Comparison of ENCODE assay signal across 10 mouse cellular contexts in genomic region chr9:58440100-58440499, GRCm38 (mm10). TPM values are rescaled to one million over a fixed set of nuclear protein-coding genes. Genes with fewer than 3 reads are reported as not detected.
DNase-seq lines count a peak whose midpoint lies in the region; ATAC-seq and TF ChIP-seq lines count a peak whose summit lies in the region.
"Had no signal": no experiment of that assay in that cellular context is flagged by ENCODE, and none has a peak within 500 bp of the region (broad histone marks: within the 10 kb centered on the region; RNA-seq: fewer than 3 reads in every experiment).

No protein-coding gene starts in this region.

- no peak overlapping the region for H3K4me3 ChIP-seq in layer of hippocampus, adult 2 months
- H3K4me3 ChIP-seq in hindbrain, postnatal 0 days (ENCODE audit: low read length), result no peak overlapping the region
- H3K4me3 ChIP-seq in kidney, embryonic 16.5 days (ENCODE audit: low read length), result no peak overlapping the region

- WGBS in hindbrain, postnatal 0 days, result 21% methylated on average over 6 of the region's 6 CpGs
- 74% methylated on average over 6 of the region's 6 CpGs for WGBS in kidney, embryonic 16.5 days

- no peak overlapping the region for H3K4me2 ChIP-seq in hindbrain, postnatal 0 days (ENCODE audit: low read depth, low read length)
- H3K4me2 ChIP-seq in kidney, embryonic 16.5 days (replicated peaks; ENCODE audit: low read depth, low read length), result no peak overlapping the region

- no peaks in the 10 kb centered on the region for H3K9me3 ChIP-seq in hindbrain, postnatal 0 days (ENCODE audit: low read length)
- no peaks in the 10 kb centered on the region for H3K9me3 ChIP-seq in kidney, embryonic 16.5 days (ENCODE audit: low read length)

- no peaks in the 10 kb centered on the region for H3K36me3 ChIP-seq in hindbrain, postnatal 0 days (ENCODE audit: insufficient read depth, low read length)
- H3K36me3 ChIP-seq in kidney, embryonic 16.5 days (ENCODE audit: insufficient read depth, low read length), result no peaks in the 10 kb centered on the region

- peak; percentile 83 for ATAC-seq in hindbrain, postnatal 0 days
- ATAC-seq in kidney, embryonic 16.5 days (ENCODE audit: low FRiP score, low TSS enrichment), result no peak; the same call in 1 of the 2 replicates

- H3K4me1 ChIP-seq in hindbrain, postnatal 0 days (ENCODE audit: insufficient read depth, low read length), result peaks cover 43% of the 10 kb centered on the region
- H3K4me1 ChIP-seq in kidney, embryonic 16.5 days (ENCODE audit: insufficient read depth, low read length), result peaks cover 4% of the 10 kb centered on the region

- no peak overlapping the region for H3K9ac ChIP-seq in hindbrain, postnatal 0 days (replicated peaks; ENCODE audit: low read length)
- no peak overlapping the region for H3K9ac ChIP-seq in kidney, embryonic 16.5 days (replicated peaks; ENCODE audit: low read length)

- H3K27me3 ChIP-seq in hindbrain, postnatal 0 days (ENCODE audit: insufficient read depth, low read length), result no peaks in the 10 kb centered on the region
- H3K27me3 ChIP-seq in kidney, embryonic 16.5 days (ENCODE audit: insufficient read depth, low read length), result no peaks in the 10 kb centered on the region

- peak; percentile 33 to 34 for DNase-seq in layer of hippocampus, adult 2 months (ENCODE audit: low spot score in 2 of 2)
- DNase-seq in layer of hippocampus, postnatal 25 days (ENCODE audit: extremely low spot score in 1 of 2, low spot score in 1 of 2), result no peak
- DNase-seq in adrenal gland, postnatal 25 days, result peak; percentile 50
- DNase-seq in frontal cortex, postnatal 10 days (ENCODE audit: low spot score in 2 of 2), result peak; percentile 35 to 39
- DNase-seq in hindbrain, postnatal 0 days (ENCODE audit: low spot score), result peak; percentile 79
- DNase-seq in T-cell, adult 2 months (ENCODE audit: low spot score), result no peak
- DNase-seq in urinary bladder, adult 18-20 months (ENCODE audit: low spot score in 2 of 2), result no peak

- no peak for TF ChIP-seq CTCF in layer of hippocampus, adult 2 months (conservative IDR thresholded peaks at IDR 0.05)
- TF ChIP-seq CTCF in hindbrain, postnatal 0 days (IDR thresholded peaks at IDR 0.05; ENCODE audit: low read depth), result no peak

- H3K27ac ChIP-seq in layer of hippocampus, adult 2 months, result peak overlapping the region; percentile 84
- H3K27ac ChIP-seq in hindbrain, postnatal 0 days, result peak overlapping the region; percentile 69
- no peak overlapping the region for H3K27ac ChIP-seq in kidney, embryonic 16.5 days (ENCODE audit: low read length)
- H3K27ac ChIP-seq: macrophage had no signal

RNA-seq across cellular contexts. Expression of gene Insyn1, which starts 48.3 kb away (rescaled TPM):
- 100 to 1,000 TPM; 236 to 254 TPM for total RNA-seq in layer of hippocampus, adult 2 months (2021)
- 100 to 1,000 TPM; 230 to 247 TPM for total RNA-seq in layer of hippocampus, postnatal 25 days (2021)
- total RNA-seq in adrenal gland, postnatal 25 days (2021), result 8.0 and 10.2 TPM in 2 replicates
- 106 and 127 TPM in 2 replicates for total RNA-seq in hindbrain, postnatal 0 days (2014; rRNA removed)
- polyA plus RNA-seq in hindbrain, postnatal 0 days (2015; fragmentation: Nextera tagmentation; extraction: Ambion mirVana), result 7.4 and 8.7 TPM in 2 replicates
- 1.0 and 1.5 TPM in 2 replicates for polyA plus RNA-seq in kidney, embryonic 16.5 days (2015; fragmentation: Nextera tagmentation; extraction: Ambion mirVana)
- total RNA-seq: common myeloid progenitor, adult 5-6 weeks had no signal
- polyA plus RNA-seq: macrophage had no signal

Comparison
In these comparisons a context has a peak if more than half of its experiments do, and no peak if none do; other contexts are left out.
1. DNase-seq: peak in layer of hippocampus, adult 2 months (2 of 2), adrenal gland, postnatal 25 days (single experiment), frontal cortex, postnatal 10 days (2 of 2) and hindbrain, postnatal 0 days (single experiment); none in layer of hippocampus, postnatal 25 days (0 of 2), T-cell, adult 2 months (single experiment) and urinary bladder, adult 18-20 months (0 of 2).